Mouse (Mus musculus): ENCODE results near the gene Gon7. TPM values are rescaled to one million over a fixed set of nuclear protein-coding genes. Genes with fewer than 3 reads are reported as not detected.

The Gon7 gene
- polyA plus RNA-seq (2014; fragmentation: Nextera tagmentation; extraction: Ambion mirVana) = 44.9 and 51.8 TPM in 2 replicates

GRCm38 (mm10) chr12:102757689-102758402 lies at the start of gene Gon7, which contains the start of the genes Gm28051 and Ubr7:
Gon7 (minus strand) TSS chr12:102757803.
Gm28051 (minus strand) TSS chr12:102757765.
Ubr7 (plus strand) TSS chr12:102757967.
- peaks cover 19% of the 10 kb centered on the region for H3K4me1 ChIP-seq (ENCODE audit: control insufficient read depth, insufficient read depth, low read length)
- H3K36me3 ChIP-seq (ENCODE audit: control insufficient read depth, insufficient read depth, low read length) = peaks cover 13% of the 10 kb centered on the region
- H3K9me3 ChIP-seq (ENCODE audit: control insufficient read depth, low read length) = no peaks in the 10 kb centered on the region
- DNase-seq (peak; percentile 98), ATAC-seq (ENCODE audit: low FRiP score, low TSS enrichment) (peak; percentile 97)
- peak within 1 kb of the TSS; percentile 72 for H3K4me3 ChIP-seq (replicated peaks; ENCODE audit: low read depth, low read length)
- H3K27me3 ChIP-seq (ENCODE audit: control insufficient read depth, insufficient read depth, low read length) = no peaks in the 10 kb centered on the region
- WGBS = under 1% methylated on average over 71 of the region's 73 CpGs
- peak within 1 kb of the TSS; percentile 94 for H3K4me2 ChIP-seq (ENCODE audit: low read length)
- H3K9ac ChIP-seq (replicated peaks; ENCODE audit: low read length) = peak within 1 kb of the TSS; percentile 74
- H3K27ac ChIP-seq (replicated peaks; ENCODE audit: low read depth, low read length) = peak within 1 kb of the TSS; percentile 83

GRCm38 (mm10) chr12:102799528-102799927 lies 41.9 kb upstream of the Gon7 start:
- 97% methylated on average over 2 of the region's 2 CpGs for WGBS
- H3K4me3 ChIP-seq (replicated peaks; ENCODE audit: low read depth, low read length) = no peak overlapping the region

GRCm38 (mm10) chr12:102787927-102788326 lies 30.3 kb upstream of the Gon7 start:
- 92% methylated on average over 7 of the region's 7 CpGs for WGBS
- H3K36me3 ChIP-seq (ENCODE audit: control insufficient read depth, insufficient read depth, low read length) = peaks cover 73% of the 10 kb centered on the region
- ATAC-seq (ENCODE audit: low FRiP score, low TSS enrichment) = no peak

More at GRCm38 (mm10) chr12:102799528-102799927, 41.9 kb upstream of the Gon7 start:
- ATAC-seq (ENCODE audit: low FRiP score, low TSS enrichment) (no peak), DNase-seq (no peak)
- Histone ChIP-seq H3K27me3 (ENCODE audit: control insufficient read depth, insufficient read depth, low read length) (no peaks in the 10 kb centered on the region), H3K9me3 (ENCODE audit: control insufficient read depth, low read length) (no peaks in the 10 kb centered on the region), H3K9ac (replicated peaks; ENCODE audit: low read length) (no peak overlapping the region), H3K27ac (replicated peaks; ENCODE audit: low read depth, low read length) (no peak overlapping the region), H3K4me1 (ENCODE audit: control insufficient read depth, insufficient read depth, low read length) (no peaks in the 10 kb centered on the region), H3K4me2 (ENCODE audit: low read length) (no peak overlapping the region), H3K36me3 (ENCODE audit: control insufficient read depth, insufficient read depth, low read length) (peaks cover 12% of the 10 kb centered on the region)

GRCm38 (mm10) chr12:102785593-102785985 lies 28.0 kb upstream of the Gon7 start:
- WGBS = 88% methylated on average over 5 of the region's 5 CpGs
- Histone ChIP-seq H3K27me3 (ENCODE audit: control insufficient read depth, insufficient read depth, low read length) (no peaks in the 10 kb centered on the region), H3K4me2 (ENCODE audit: low read length) (no peak overlapping the region), H3K9me3 (ENCODE audit: control insufficient read depth, low read length) (no peaks in the 10 kb centered on the region), H3K4me1 (ENCODE audit: control insufficient read depth, insufficient read depth, low read length) (no peaks in the 10 kb centered on the region), H3K4me3 (replicated peaks; ENCODE audit: low read depth, low read length) (no peak overlapping the region), H3K27ac (replicated peaks; ENCODE audit: low read depth, low read length) (no peak overlapping the region), H3K9ac (replicated peaks; ENCODE audit: low read length) (no peak overlapping the region), H3K36me3 (ENCODE audit: control insufficient read depth, insufficient read depth, low read length) (peaks cover 55% of the 10 kb centered on the region)
- DNase-seq (no peak), ATAC-seq (ENCODE audit: low FRiP score, low TSS enrichment) (no peak)

More at GRCm38 (mm10) chr12:102787927-102788326, 30.3 kb upstream of the Gon7 start:
- H3K4me2 ChIP-seq (ENCODE audit: low read length) = no peak overlapping the region
- H3K9ac ChIP-seq (replicated peaks; ENCODE audit: low read length) = no peak overlapping the region
- no peak overlapping the region for H3K27ac ChIP-seq (replicated peaks; ENCODE audit: low read depth, low read length)
- no peaks in the 10 kb centered on the region for H3K9me3 ChIP-seq (ENCODE audit: control insufficient read depth, low read length)
- no peaks in the 10 kb centered on the region for H3K27me3 ChIP-seq (ENCODE audit: control insufficient read depth, insufficient read depth, low read length)
- no peak overlapping the region for H3K4me3 ChIP-seq (replicated peaks; ENCODE audit: low read depth, low read length)
- H3K4me1 ChIP-seq (ENCODE audit: control insufficient read depth, insufficient read depth, low read length) = no peaks in the 10 kb centered on the region
- no peak for DNase-seq

GRCm38 (mm10) chr12:102784899-102785592 lies 27.4 kb upstream of the Gon7 start:
- ATAC-seq (ENCODE audit: low FRiP score, low TSS enrichment) (no peak), DNase-seq (no peak)
- Histone ChIP-seq H3K4me3 (replicated peaks; ENCODE audit: low read depth, low read length) (no peak overlapping the region), H3K27ac (replicated peaks; ENCODE audit: low read depth, low read length) (no peak overlapping the region), H3K27me3 (ENCODE audit: control insufficient read depth, insufficient read depth, low read length) (no peaks in the 10 kb centered on the region), H3K36me3 (ENCODE audit: control insufficient read depth, insufficient read depth, low read length) (peaks cover 55% of the 10 kb centered on the region), H3K4me2 (ENCODE audit: low read length) (no peak overlapping the region), H3K9ac (replicated peaks; ENCODE audit: low read length) (no peak overlapping the region), H3K4me1 (ENCODE audit: control insufficient read depth, insufficient read depth, low read length) (no peaks in the 10 kb centered on the region), H3K9me3 (ENCODE audit: control insufficient read depth, low read length) (no peaks in the 10 kb centered on the region)
- 92% methylated on average over 19 of the region's 19 CpGs for WGBS

- Histone ChIP-seq H3K27ac (replicated peaks; ENCODE audit: low read depth, low read length) (no peak overlapping the region), H3K4me2 (ENCODE audit: low read length) (no peak overlapping the region), H3K9me3 (ENCODE audit: control insufficient read depth, low read length) (no peaks in the 10 kb centered on the region), H3K36me3 (ENCODE audit: control insufficient read depth, insufficient read depth, low read length) (peaks cover 48% of the 10 kb centered on the region), H3K4me1 (ENCODE audit: control insufficient read depth, insufficient read depth, low read length) (no peaks in the 10 kb centered on the region), H3K9ac (replicated peaks; ENCODE audit: low read length) (no peak overlapping the region), H3K27me3 (ENCODE audit: control insufficient read depth, insufficient read depth, low read length) (no peaks in the 10 kb centered on the region), H3K4me3 (replicated peaks; ENCODE audit: low read depth, low read length) (no peak overlapping the region)
- no peak for DNase-seq
- WGBS = 97% methylated on average over 5 of the region's 5 CpGs
- ATAC-seq (ENCODE audit: low FRiP score, low TSS enrichment) = no peak
Measured at GRCm38 (mm10) chr12:102782841-102783240, 25.2 kb upstream of the Gon7 start.

- H3K36me3 ChIP-seq (ENCODE audit: control insufficient read depth, insufficient read depth, low read length) = peaks cover 48% of the 10 kb centered on the region
- DNase-seq (peak; percentile 33), ATAC-seq (ENCODE audit: low FRiP score, low TSS enrichment) (no peak)
- WGBS = 48% methylated on average over 3 of the region's 3 CpGs
- H3K27ac ChIP-seq (replicated peaks; ENCODE audit: low read depth, low read length) = no peak overlapping the region
- no peak overlapping the region for H3K4me2 ChIP-seq (ENCODE audit: low read length)
- no peak overlapping the region for H3K4me3 ChIP-seq (replicated peaks; ENCODE audit: low read depth, low read length)
- no peaks in the 10 kb centered on the region for H3K4me1 ChIP-seq (ENCODE audit: control insufficient read depth, insufficient read depth, low read length)
- no peaks in the 10 kb centered on the region for H3K27me3 ChIP-seq (ENCODE audit: control insufficient read depth, insufficient read depth, low read length)
- no peak overlapping the region for H3K9ac ChIP-seq (replicated peaks; ENCODE audit: low read length)
- no peaks in the 10 kb centered on the region for H3K9me3 ChIP-seq (ENCODE audit: control insufficient read depth, low read length)
Measured at GRCm38 (mm10) chr12:102779452-102779851, 21.8 kb upstream of the Gon7 start.

- no peak overlapping the region for H3K4me2 ChIP-seq (ENCODE audit: low read length)
- no peaks in the 10 kb centered on the region for H3K4me1 ChIP-seq (ENCODE audit: control insufficient read depth, insufficient read depth, low read length)
- ATAC-seq (ENCODE audit: low FRiP score, low TSS enrichment) = no peak
- no peaks in the 10 kb centered on the region for H3K27me3 ChIP-seq (ENCODE audit: control insufficient read depth, insufficient read depth, low read length)
- no peak for DNase-seq
- H3K9ac ChIP-seq (replicated peaks; ENCODE audit: low read length) = no peak overlapping the region
- no peak overlapping the region for H3K4me3 ChIP-seq (replicated peaks; ENCODE audit: low read depth, low read length)
- H3K36me3 ChIP-seq (ENCODE audit: control insufficient read depth, insufficient read depth, low read length) = peaks cover 51% of the 10 kb centered on the region
- WGBS = 61% methylated on average over 5 of the region's 5 CpGs
- no peaks in the 10 kb centered on the region for H3K9me3 ChIP-seq (ENCODE audit: control insufficient read depth, low read length)
- no peak overlapping the region for H3K27ac ChIP-seq (replicated peaks; ENCODE audit: low read depth, low read length)
Measured at GRCm38 (mm10) chr12:102778151-102778550, 20.5 kb upstream of the Gon7 start.
